Mouse (Mus musculus) stomach, postnatal 0 days (tissue): ENCODE results near the gene Serpina1e. TPM values are rescaled to one million over a fixed set of nuclear protein-coding genes. Genes with fewer than 3 reads are reported as not detected.
"Not testable (repeated sequence)": the region's sequence is repeated elsewhere in the genome, so short reads cannot be mapped to it uniquely, and the experiment has no call there.

Experiments used
- ATAC-seq: fragments of 200-750 bp; cut with Nextera tagmentation; 2 replicates; pipeline ENCODE4 v1.8.0; 2017; ENCODE audit not compliant: low FRiP score, low TSS enrichment
- DNase-seq: peaks from one replicate; pipeline ENCODE4 v3.0.0-alpha.2; 2016; ENCODE audit warnings: low spot score
- H3K27ac ChIP-seq: fragments of 300-500 bp; sonication (generic); replicated peaks from 2 replicates; pipeline ENCODE4 v1.5.1; 2014; ENCODE audit warnings: mild to moderate bottlenecking, control low read depth
- H3K27me3 ChIP-seq: fragments of 300-500 bp; sonication (generic); 2 replicates; pipeline ENCODE4 v1.6.1; 2014; ENCODE audit warnings: low read length; ENCODE audit not compliant: control insufficient read depth, insufficient read depth
- H3K36me3 ChIP-seq: fragments of 300-500 bp; sonication (generic); 2 replicates; pipeline ENCODE4 v1.6.1; 2014; ENCODE audit warnings: low read length, mixed read lengths; ENCODE audit not compliant: control insufficient read depth, insufficient read depth
- H3K4me1 ChIP-seq: fragments of 300-500 bp; sonication (generic); replicated peaks from 2 replicates; pipeline ENCODE4 v1.6.1; 2014; ENCODE audit warnings: antibody characterized with exemption; ENCODE audit not compliant: control insufficient read depth, insufficient read depth
- H3K4me2 ChIP-seq: fragments of 300-500 bp; sonication (generic); replicated peaks from 2 replicates; pipeline ENCODE4 v1.6.1; 2014; ENCODE audit warnings: low read depth, mild to moderate bottlenecking, control low read depth, moderate library complexity
- H3K4me3 ChIP-seq: fragments of 300-500 bp; sonication (generic); 2 replicates; pipeline ENCODE4 v1.5.1; 2014; ENCODE audit warnings: low read depth, low read length, control low read depth
- H3K9ac ChIP-seq: fragments of 300-500 bp; sonication (generic); 2 replicates; pipeline ENCODE4 v1.6.1; 2014; ENCODE audit warnings: mild to moderate bottlenecking, low read length, control low read depth, mixed read lengths
- H3K9me3 ChIP-seq: fragments of 300-500 bp; sonication (generic); 2 replicates; pipeline ENCODE4 v1.6.1; 2016; ENCODE audit warnings: low read length; ENCODE audit not compliant: control insufficient read depth
- CTCF ChIP-seq: IDR thresholded peaks from 2 replicates; pipeline ENCODE4 v1.5.1; 2016; ENCODE audit warnings: antibody characterized with exemption, low read depth, mild to moderate bottlenecking, moderate library complexity
- EP300 ChIP-seq: optimal IDR thresholded peaks from 2 replicates; pipeline ENCODE3; 2016; ENCODE audit warnings: antibody characterized with exemption
- WGBS: fragments of 180-500 bp; shearing (Covaris S2); extraction: QIAGEN DNeasy Blood & Tissue Kit; methylation state at CpG from one replicate; pipeline ENCODE4 v1.1.7; 2014; 5-methylcytosine and 5-hydroxymethylcytosine counted together
- polyA plus RNA-seq: library from polyadenylated mRNA; unstranded; fragments of >200 nt; fragmentation: Nextera tagmentation; extraction: Ambion mirVana; gene quantifications from 2 replicates; pipeline ENCODE4 v1.2.1, GENCODE M21; 2015

Gene Serpina1e
- polyA plus RNA-seq, 1 experiment from 2014 or later, result 5.0 TPM

GRCm38 (mm10) chr12:103961716-103962115 lies 2.9 kb upstream of the Serpina1e start:
- H3K4me1 ChIP-seq, result no peaks in the 10 kb centered on the region
- no peak overlapping the region for H3K27ac ChIP-seq
- H3K9ac ChIP-seq, result no peak overlapping the region
- H3K9me3 ChIP-seq, result no peaks in the 10 kb centered on the region
- DNase-seq, result no peak
- H3K4me2 ChIP-seq, result no peak overlapping the region
- WGBS, result 100% methylated on average over 1 of the region's 1 CpGs
- ATAC-seq, result no peak
- no peak overlapping the region for H3K4me3 ChIP-seq
- no peak for TF ChIP-seq CTCF
- H3K27me3 ChIP-seq, result no peaks in the 10 kb centered on the region
- H3K36me3 ChIP-seq, result no peaks in the 10 kb centered on the region

- H3K9me3 ChIP-seq, H3K4me1 ChIP-seq, H3K4me2 ChIP-seq, H3K27ac ChIP-seq, H3K4me3 ChIP-seq, H3K36me3 ChIP-seq, H3K27me3 ChIP-seq, H3K9ac ChIP-seq, DNase-seq, ATAC-seq: not testable (repeated sequence)
- 63% methylated on average over 2 of the region's 2 CpGs for WGBS
Observed at GRCm38 (mm10) chr12:103956555-103956954, 2.2 kb downstream of the Serpina1e start.

GRCm38 (mm10) chr12:103952972-103953371 lies 5.8 kb downstream of the Serpina1e start:
- not testable (repeated sequence) for H3K4me3 ChIP-seq, H3K27ac ChIP-seq, H3K27me3 ChIP-seq, H3K4me2 ChIP-seq, H3K9me3 ChIP-seq, H3K4me1 ChIP-seq, DNase-seq, ATAC-seq, H3K36me3 ChIP-seq, H3K9ac ChIP-seq
- WGBS, result 73% methylated on average over 3 of the region's 3 CpGs

GRCm38 (mm10) chr12:103946243-103946642 lies 12.5 kb downstream of the Serpina1e start:
- no peaks in the 10 kb centered on the region for H3K27me3 ChIP-seq
- DNase-seq, result no peak
- H3K4me2 ChIP-seq, result no peak overlapping the region
- no peak for TF ChIP-seq CTCF
- no peak for TF ChIP-seq EP300
- H3K9ac ChIP-seq, result no peak overlapping the region
- WGBS, result 95% methylated on average over 4 of the region's 4 CpGs
- no peak for ATAC-seq
- H3K9me3 ChIP-seq, result no peaks in the 10 kb centered on the region
- no peak overlapping the region for H3K27ac ChIP-seq
- H3K4me1 ChIP-seq, result no peaks in the 10 kb centered on the region
- no peak overlapping the region for H3K4me3 ChIP-seq
- no peaks in the 10 kb centered on the region for H3K36me3 ChIP-seq

- 87% methylated on average over 10 of the region's 16 CpGs for WGBS
- H3K27ac ChIP-seq, ATAC-seq, H3K4me1 ChIP-seq, H3K4me3 ChIP-seq, H3K27me3 ChIP-seq, H3K9ac ChIP-seq, H3K9me3 ChIP-seq, H3K36me3 ChIP-seq, DNase-seq, H3K4me2 ChIP-seq: not testable (repeated sequence)
Observed at GRCm38 (mm10) chr12:103909181-103909580, 49.6 kb downstream of the Serpina1e start.

GRCm38 (mm10) chr12:103907746-103908145 lies 51.0 kb downstream of the Serpina1e start:
- not testable (repeated sequence) for H3K4me2 ChIP-seq, H3K36me3 ChIP-seq, H3K9me3 ChIP-seq, ATAC-seq, H3K4me1 ChIP-seq, H3K27ac ChIP-seq, H3K9ac ChIP-seq, DNase-seq, H3K27me3 ChIP-seq, H3K4me3 ChIP-seq
- WGBS, result 17% methylated on average over 1 of the region's 1 CpGs

GRCm38 (mm10) chr12:103904837-103905340 lies 53.9 kb downstream of the Serpina1e start, which contains the start of gene Serpina1c:
TSS of gene Serpina1c (minus strand) at chr12:103904887.
- not testable (repeated sequence) for H3K27ac ChIP-seq, H3K4me2 ChIP-seq, DNase-seq, H3K4me3 ChIP-seq, H3K9ac ChIP-seq, ATAC-seq, H3K36me3 ChIP-seq, H3K9me3 ChIP-seq, H3K4me1 ChIP-seq, H3K27me3 ChIP-seq
- 69% methylated on average over 4 of the region's 4 CpGs for WGBS

- not testable (repeated sequence) for H3K27me3 ChIP-seq, H3K9me3 ChIP-seq, H3K9ac ChIP-seq, DNase-seq, H3K4me3 ChIP-seq, H3K4me1 ChIP-seq, H3K27ac ChIP-seq, H3K4me2 ChIP-seq, H3K36me3 ChIP-seq, ATAC-seq
- 89% methylated on average over 3 of the region's 3 CpGs for WGBS
Observed at GRCm38 (mm10) chr12:103901929-103902328, 56.8 kb downstream of the Serpina1e start.
